Mouse (Mus musculus) embryonic facial prominence, embryonic 13.5 days (tissue): ENCODE results near the gene Bub1b. TPM values are rescaled to one million over a fixed set of nuclear protein-coding genes. Genes with fewer than 3 reads are reported as not detected.
A peak's percentile ranks its signal among the peaks of the same experiment; 100 is the strongest.

ENCODE experiments used
- ATAC-seq: fragments of 200-750 bp; cut with Nextera tagmentation; 2 replicates; pipeline ENCODE4 v1.8.0; 2017; ENCODE audit warnings: low read depth; ENCODE audit not compliant: insufficient number of reproducible peaks, insufficient read depth, low FRiP score, low TSS enrichment
- H3K27ac ChIP-seq: fragments of 300-500 bp; sonication (generic); 2 replicates; pipeline ENCODE4 v1.5.1; 2015; ENCODE audit warnings: moderate library complexity, mild to moderate bottlenecking, inconsistent platforms
- H3K27me3 ChIP-seq: fragments of 300-500 bp; sonication (generic); 2 replicates; pipeline ENCODE4 v1.6.1; 2015; ENCODE audit warnings: mild to moderate bottlenecking, inconsistent platforms
- H3K36me3 ChIP-seq: fragments of 300-500 bp; sonication (generic); 2 replicates; pipeline ENCODE4 v1.6.1; 2015; ENCODE audit warnings: mild to moderate bottlenecking, inconsistent platforms
- H3K4me1 ChIP-seq: fragments of 300-500 bp; sonication (generic); 2 replicates; pipeline ENCODE4 v1.6.1; 2015; ENCODE audit warnings: inconsistent platforms
- H3K4me2 ChIP-seq: fragments of 300-500 bp; sonication (generic); 2 replicates; pipeline ENCODE4 v1.6.1; 2015; ENCODE audit warnings: moderate library complexity, mild to moderate bottlenecking, inconsistent platforms
- H3K4me3 ChIP-seq: fragments of 300-500 bp; sonication (generic); 2 replicates; pipeline ENCODE4 v1.5.1; 2015; ENCODE audit warnings: mild to moderate bottlenecking, inconsistent platforms
- H3K9ac ChIP-seq: fragments of 300-500 bp; sonication (generic); 2 replicates; pipeline ENCODE4 v1.6.1; 2015; ENCODE audit warnings: mild to moderate bottlenecking, inconsistent platforms
- H3K9me3 ChIP-seq: fragments of 300-500 bp; sonication (generic); 2 replicates; pipeline ENCODE4 v1.6.1; 2016; ENCODE audit warnings: inconsistent platforms
- WGBS: fragments of 180-500 bp; shearing (Covaris S2); methylation state at CpG from one replicate; pipeline ENCODE4 v1.1.7; 2015; ENCODE audit warnings: mixed read lengths; 5-methylcytosine and 5-hydroxymethylcytosine counted together
- polyA plus RNA-seq: library from polyadenylated mRNA; unstranded; fragments of >200 nt; fragmentation: Nextera tagmentation; extraction: Ambion mirVana; gene quantifications from 2 replicates; pipeline ENCODE4 v1.2.1, GENCODE M21; 2015

Bub1b gene
- polyA plus RNA-seq, 1 experiment from 2014 or later = 79.2 TPM

DNA sequence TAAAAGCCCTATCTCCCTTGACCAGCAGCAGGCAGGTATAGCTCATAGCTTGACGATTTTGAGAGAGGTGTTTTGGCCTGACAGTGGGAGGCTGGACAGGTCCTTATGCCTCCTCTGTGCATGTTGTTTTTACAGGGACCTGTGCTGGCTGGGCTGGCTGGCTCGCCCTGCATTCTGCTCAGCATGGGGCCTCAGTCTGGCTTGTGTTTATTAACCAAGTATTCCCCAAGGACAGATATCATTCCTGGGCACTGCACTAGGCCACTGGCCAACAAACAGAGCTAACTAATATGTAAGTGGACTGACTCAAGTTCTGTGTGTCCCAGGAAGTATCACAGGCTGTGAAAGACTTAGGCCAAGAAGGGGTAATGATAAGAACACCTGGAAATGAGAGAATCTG lies 71.8 kb downstream of the Bub1b start:
- 34% methylated on average over 2 of the region's 2 CpGs for WGBS
- Histone ChIP-seq H3K9me3 (no peaks in the 10 kb centered on the region), H3K9ac (no peak overlapping the region), H3K27ac (no peak overlapping the region), H3K4me3 (no peak overlapping the region), H3K27me3 (peaks cover 33% of the 10 kb centered on the region), H3K4me1 (peaks cover 20% of the 10 kb centered on the region; the same call in 1 of the 2 replicates), H3K4me2 (no peak overlapping the region), H3K36me3 (no peaks in the 10 kb centered on the region)
- ATAC-seq = no peak

DNA sequence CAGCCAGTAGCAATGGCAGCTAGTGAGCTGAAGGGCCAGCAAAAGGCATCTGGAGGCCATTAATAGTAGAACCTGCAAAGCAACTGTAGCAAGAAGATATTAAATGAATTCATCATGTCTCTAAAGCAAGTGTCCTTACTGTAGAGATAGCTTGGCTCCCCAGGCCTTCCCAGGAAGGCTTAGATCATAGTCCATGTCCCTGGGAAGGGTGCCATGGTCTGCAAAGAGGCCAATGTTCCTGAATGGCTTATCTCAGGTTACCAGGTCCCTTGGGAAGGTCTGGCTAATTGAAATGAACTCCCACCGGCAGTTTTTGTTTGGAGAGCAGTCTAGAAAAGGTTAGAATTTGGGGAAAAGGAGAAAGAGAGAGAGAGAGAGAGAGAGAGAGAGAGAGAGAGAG lies 73.7 kb downstream of the Bub1b start:
- peaks cover 47% of the 10 kb centered on the region for H3K27me3 ChIP-seq
- H3K36me3 ChIP-seq = no peaks in the 10 kb centered on the region
- no peak for ATAC-seq
- H3K4me3 ChIP-seq = no peak overlapping the region
- 39% methylated on average over 1 of the region's 1 CpGs for WGBS
- no peak overlapping the region for H3K27ac ChIP-seq
- peaks cover 19% of the 10 kb centered on the region for H3K4me1 ChIP-seq
- H3K9ac ChIP-seq = no peak overlapping the region
- H3K9me3 ChIP-seq = no peaks in the 10 kb centered on the region
- no peak overlapping the region for H3K4me2 ChIP-seq

DNA sequence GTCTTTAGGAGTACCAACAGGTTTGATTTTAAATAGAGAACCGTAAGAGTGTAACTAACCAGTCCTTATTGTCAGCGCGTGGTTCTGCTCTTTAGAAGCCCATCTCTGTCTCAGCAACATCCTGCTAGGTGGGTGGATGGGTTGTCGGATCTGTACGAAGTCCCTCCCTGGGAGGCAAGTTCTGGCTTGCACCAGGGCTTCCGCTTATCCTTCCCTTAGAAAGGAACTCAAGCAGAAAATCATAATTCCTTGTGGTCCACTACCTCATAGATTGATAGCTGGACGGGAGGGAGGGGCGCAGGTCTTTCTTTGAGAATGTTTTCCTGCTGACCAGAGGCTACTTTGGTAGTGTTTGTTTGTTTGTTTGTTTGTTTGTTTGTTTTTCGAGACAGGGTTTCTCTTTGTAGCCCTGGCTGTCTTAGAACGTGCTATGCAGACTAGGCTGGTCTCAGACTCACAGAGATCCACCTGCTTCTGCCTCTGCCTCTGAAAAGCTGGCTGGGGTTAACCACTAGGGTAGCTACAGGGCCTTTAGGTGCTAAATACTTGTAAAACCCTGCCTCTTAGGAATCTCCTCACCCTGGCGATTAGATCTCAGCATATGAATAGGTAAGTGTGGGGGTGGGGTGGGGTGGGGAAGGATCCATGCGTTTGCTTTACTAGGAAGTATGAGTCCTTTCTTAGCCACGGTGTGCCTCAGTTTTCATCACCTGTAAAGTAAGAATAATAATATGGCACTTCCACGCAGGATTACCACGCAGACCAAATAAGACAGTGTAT lies 75.9 kb downstream of the Bub1b start:
- Histone ChIP-seq H3K9ac (no peak overlapping the region), H3K27me3 (peaks cover 68% of the 10 kb centered on the region), H3K4me2 (no peak overlapping the region), H3K27ac (no peak overlapping the region), H3K36me3 (no peaks in the 10 kb centered on the region), H3K9me3 (no peaks in the 10 kb centered on the region), H3K4me1 (peaks cover 29% of the 10 kb centered on the region), H3K4me3 (no peak overlapping the region)
- WGBS = 27% methylated on average over 15 of the region's 15 CpGs
- ATAC-seq = no peak

DNA sequence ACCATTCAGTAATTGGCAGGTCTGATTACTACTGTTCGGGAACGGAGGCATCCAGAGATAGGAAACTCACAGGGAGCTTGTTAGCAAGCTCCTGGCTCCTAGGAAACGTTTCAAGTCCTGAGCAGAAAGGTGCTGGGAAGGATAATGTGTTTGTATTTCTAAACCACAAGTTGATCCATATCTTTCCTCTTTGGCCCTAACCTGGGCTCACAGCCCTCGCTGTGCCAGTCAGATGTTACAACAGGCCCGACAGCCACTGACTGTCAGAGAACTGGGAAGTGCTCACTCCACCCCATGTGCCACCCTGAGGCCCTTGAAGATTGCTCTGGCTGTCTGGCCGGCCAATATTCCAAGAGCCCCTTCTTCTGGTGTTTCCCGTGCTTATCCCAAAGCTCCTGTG lies 76.5 kb downstream of the Bub1b start:
- 18% methylated on average over 7 of the region's 7 CpGs for WGBS

DNA sequence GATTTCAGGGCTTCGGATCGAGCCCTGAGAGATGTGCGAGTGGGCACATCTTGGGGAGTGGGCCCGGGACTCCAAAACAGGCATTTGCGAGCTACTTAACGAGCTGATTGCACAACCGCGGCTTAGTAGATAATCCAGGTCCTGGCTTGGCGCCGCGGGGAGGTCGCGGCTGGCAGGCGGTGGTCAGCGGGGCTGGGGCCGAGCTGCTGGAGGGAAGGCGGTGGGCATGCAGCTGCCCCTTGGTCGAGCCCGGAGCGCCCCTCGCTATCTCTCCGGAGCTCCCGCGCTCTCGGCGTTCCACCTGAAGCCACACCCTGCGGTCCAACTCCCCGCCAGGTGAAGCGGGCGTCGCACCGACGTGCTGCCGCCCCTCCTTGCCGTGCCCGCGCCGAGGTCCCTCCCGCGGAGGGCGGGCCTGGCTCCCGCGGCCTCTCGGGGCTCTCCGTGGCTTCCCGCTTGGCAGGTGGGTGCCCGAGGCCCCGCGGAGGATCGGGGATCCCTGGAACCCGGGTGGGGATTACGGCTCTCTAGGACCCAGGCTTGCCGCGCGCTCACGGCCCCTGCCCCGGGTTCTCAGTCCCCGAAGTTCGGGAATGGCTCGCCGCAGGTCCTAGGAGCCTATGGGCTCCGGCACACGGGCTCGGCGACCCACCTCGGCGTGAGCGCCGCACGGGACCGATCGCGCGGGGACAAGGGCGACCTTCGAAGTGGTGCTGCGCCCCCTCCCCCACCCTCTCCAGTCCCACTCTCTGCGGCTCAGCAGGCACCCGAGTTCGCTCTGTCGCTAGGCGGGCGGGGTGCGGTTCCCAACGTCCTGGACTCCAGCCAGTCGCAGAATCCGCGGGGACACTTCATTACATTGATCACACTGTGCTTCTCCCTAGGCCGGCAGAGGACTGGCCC lies 79.1 kb downstream of the Bub1b start:
- H3K4me2 ChIP-seq = peak overlapping the region; percentile 95
- under 1% methylated on average over 89 of the region's 89 CpGs for WGBS
- 0 out of 2 replicates have a peak, but pooled peaks have one; percentile 17 for ATAC-seq
- peaks cover 80% of the 10 kb centered on the region for H3K27me3 ChIP-seq
- no peaks in the 10 kb centered on the region for H3K9me3 ChIP-seq
- no peaks in the 10 kb centered on the region for H3K36me3 ChIP-seq
- H3K4me3 ChIP-seq = peak overlapping the region; percentile 56
- no peak overlapping the region for H3K27ac ChIP-seq
- H3K4me1 ChIP-seq = peaks cover 19% of the 10 kb centered on the region
- H3K9ac ChIP-seq = peak overlapping the region; percentile 66

More for the DNA sequence above, 76.5 kb downstream of the Bub1b start:
- H3K4me1 ChIP-seq = peaks cover 23% of the 10 kb centered on the region
- no peak for ATAC-seq
- no peak overlapping the region for H3K4me3 ChIP-seq
- H3K27ac ChIP-seq = no peak overlapping the region
- H3K9ac ChIP-seq = no peak overlapping the region
- no peaks in the 10 kb centered on the region for H3K9me3 ChIP-seq
- H3K4me2 ChIP-seq = no peak overlapping the region
- H3K36me3 ChIP-seq = no peaks in the 10 kb centered on the region
- peaks cover 75% of the 10 kb centered on the region for H3K27me3 ChIP-seq

DNA sequence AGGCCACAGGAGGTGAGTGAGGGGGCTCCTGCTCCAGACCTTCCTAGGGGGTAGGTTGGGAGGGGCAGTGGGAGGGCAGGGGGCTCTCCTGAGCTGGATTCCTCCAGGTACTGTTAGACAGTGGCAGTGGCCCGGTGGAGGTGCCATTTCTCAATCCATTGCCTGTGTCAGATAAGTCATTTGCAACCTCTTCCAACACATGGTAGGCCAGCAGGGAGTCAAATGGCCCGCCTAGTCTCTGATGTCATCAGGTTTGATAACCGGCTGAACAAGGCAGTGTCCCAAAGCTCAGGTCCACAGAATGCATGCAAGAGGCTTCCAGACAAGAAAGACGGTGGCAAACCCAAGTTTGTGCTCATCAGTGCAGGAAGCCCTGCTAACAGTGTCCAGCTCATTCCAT lies 79.8 kb downstream of the Bub1b start:
- peaks cover 23% of the 10 kb centered on the region for H3K4me1 ChIP-seq
- no peak overlapping the region for H3K27ac ChIP-seq
- no peak for ATAC-seq
- peak overlapping the region; percentile 66; the same call in 1 of the 2 replicates for H3K9ac ChIP-seq
- H3K4me3 ChIP-seq = peak overlapping the region; percentile 56
- peak overlapping the region; percentile 95 for H3K4me2 ChIP-seq
- H3K36me3 ChIP-seq = no peaks in the 10 kb centered on the region
- 15% methylated on average over 4 of the region's 4 CpGs for WGBS
- no peaks in the 10 kb centered on the region for H3K9me3 ChIP-seq
- peaks cover 73% of the 10 kb centered on the region for H3K27me3 ChIP-seq

DNA sequence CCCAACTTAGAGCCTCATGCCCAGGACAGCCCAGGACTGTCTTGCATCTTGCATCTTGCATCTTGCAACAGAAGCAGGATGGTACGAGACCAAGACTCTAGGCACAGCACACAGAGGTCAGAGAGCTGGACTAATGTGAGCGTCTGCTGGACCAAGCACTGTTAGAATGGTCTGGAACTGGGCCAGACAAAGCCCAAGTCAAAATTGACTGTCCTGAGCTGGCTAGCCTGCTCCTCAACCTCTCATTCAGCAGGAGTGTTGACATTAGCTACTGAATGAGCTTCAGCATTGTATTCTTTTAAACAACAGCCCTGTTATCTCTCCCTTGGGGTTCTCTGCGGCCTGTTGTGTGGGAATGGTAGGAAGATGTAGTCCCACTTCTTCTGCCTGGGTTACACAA lies 81.6 kb downstream of the Bub1b start:
- Histone ChIP-seq H3K27ac (no peak overlapping the region), H3K27me3 (peaks cover 56% of the 10 kb centered on the region), H3K9ac (no peak overlapping the region), H3K4me2 (no peak overlapping the region), H3K4me1 (peaks cover 18% of the 10 kb centered on the region), H3K9me3 (no peaks in the 10 kb centered on the region), H3K36me3 (no peaks in the 10 kb centered on the region), H3K4me3 (no peak overlapping the region)
- no peak for ATAC-seq
- 86% methylated on average over 3 of the region's 3 CpGs for WGBS

DNA sequence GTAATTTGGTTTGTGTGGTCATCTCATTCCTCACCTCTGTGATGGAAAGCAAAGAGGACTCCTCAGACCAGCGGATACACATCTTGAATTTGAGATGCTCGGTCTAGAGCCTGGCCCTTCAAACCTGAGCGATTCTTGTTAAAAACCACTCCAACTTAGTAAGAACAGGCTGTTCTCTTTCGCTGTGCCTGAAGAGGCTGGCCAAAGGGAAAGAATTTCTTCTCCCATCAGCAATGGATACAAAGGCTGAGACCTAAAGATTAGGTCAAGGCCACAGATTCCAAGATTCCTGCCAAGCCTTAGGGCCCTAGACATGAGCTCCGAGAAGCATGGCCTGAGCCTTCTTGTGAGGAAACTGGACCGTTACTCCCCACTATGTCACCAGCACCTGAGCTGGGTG lies 82.9 kb downstream of the Bub1b start:
- Histone ChIP-seq H3K4me2 (no peak overlapping the region), H3K9ac (no peak overlapping the region), H3K4me3 (no peak overlapping the region), H3K9me3 (no peaks in the 10 kb centered on the region), H3K36me3 (no peaks in the 10 kb centered on the region), H3K27me3 (peaks cover 43% of the 10 kb centered on the region), H3K4me1 (peaks cover 17% of the 10 kb centered on the region), H3K27ac (no peak overlapping the region)
- 89% methylated on average over 6 of the region's 6 CpGs for WGBS
- no peak for ATAC-seq

DNA sequence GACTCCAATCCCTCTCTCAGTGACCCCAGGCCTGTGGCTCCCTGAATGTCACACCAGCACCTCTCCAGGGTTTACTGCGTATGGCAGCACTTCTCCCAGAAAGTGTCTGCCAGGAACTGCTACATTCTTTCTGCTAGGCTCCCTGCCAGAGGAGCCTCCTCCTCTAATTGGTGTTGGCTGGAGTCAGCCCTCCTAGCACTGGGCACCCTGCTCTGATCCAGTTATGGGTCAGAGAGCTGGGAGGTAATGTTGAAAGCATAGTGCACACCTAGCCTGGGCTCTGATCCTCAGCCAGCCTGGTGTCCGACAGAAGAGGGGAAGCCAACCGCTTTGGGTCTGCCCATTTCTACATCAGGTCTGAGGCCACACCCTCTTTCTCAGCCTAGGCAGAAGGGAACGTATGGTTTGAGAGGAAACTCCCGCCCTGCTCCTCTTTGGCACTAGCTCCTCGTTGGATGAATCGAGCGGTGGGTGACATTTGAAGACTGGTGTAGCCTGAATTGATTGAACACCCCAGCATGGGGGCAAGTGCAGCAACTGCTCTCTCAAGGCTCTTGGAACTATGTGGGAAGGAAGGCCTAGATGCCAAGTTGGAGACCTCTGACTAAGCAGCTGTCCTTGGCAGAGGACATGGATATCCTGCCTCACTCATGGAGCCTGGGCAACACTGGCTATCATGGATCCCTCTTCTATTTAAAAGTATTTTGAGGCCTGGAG lies 84.7 kb downstream of the Bub1b start:
- no peak overlapping the region for H3K4me3 ChIP-seq
- H3K4me1 ChIP-seq = peaks cover 5% of the 10 kb centered on the region
- 0 out of 2 replicates have a peak, but pooled peaks have one; percentile 26 for ATAC-seq
- no peaks in the 10 kb centered on the region for H3K9me3 ChIP-seq
- H3K27ac ChIP-seq = no peak overlapping the region
- H3K36me3 ChIP-seq = no peaks in the 10 kb centered on the region
- H3K4me2 ChIP-seq = no peak overlapping the region
- peaks cover 25% of the 10 kb centered on the region for H3K27me3 ChIP-seq
- WGBS = 56% methylated on average over 8 of the region's 8 CpGs
- no peak overlapping the region for H3K9ac ChIP-seq

DNA sequence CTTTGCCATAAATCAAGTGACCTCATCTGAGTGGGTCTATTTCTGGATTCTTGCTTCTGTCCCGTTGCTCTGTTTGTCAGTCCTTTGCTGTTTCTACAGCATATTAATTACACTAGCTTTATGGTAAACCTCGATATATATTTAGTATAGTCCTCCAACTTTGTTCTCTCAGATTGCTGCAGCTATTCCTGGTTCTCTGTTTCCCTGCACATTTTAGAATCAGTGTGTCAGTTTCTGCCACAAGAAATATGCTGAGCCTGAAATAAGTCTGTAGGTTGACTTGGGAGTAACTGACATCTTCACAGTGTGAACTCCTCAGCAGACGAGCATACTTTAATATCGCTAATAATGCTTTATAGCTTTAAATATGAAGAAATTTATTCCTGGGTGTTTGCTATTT lies 87.1 kb downstream of the Bub1b start:
- 89% methylated on average over 4 of the region's 4 CpGs for WGBS

DNA sequence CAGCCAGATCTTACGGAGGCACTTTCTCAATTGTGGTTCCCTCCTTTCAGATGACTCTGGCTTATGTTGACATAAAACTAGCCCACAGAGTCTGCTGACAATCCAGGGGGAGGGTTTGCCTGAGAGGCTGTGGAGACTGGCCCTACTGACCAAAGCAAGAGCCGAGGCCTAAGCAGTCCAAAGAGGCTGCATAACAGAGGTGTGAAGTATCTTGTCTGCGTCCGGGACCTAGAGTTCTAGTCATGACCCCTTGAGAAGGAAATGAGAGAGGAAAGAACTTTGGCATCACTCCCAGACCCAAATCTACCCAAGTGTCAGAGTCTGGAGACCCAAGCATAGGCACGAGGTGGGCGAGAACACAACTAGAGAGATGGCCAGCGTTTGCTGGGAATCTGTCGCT lies 88.7 kb downstream of the Bub1b start:
- no peak overlapping the region for H3K4me3 ChIP-seq
- H3K27me3 ChIP-seq = peaks cover 10% of the 10 kb centered on the region; the same call in 1 of the 2 replicates
- 78% methylated on average over 8 of the region's 8 CpGs for WGBS
- no peaks in the 10 kb centered on the region for H3K36me3 ChIP-seq
- no peak overlapping the region for H3K9ac ChIP-seq
- no peaks in the 10 kb centered on the region for H3K9me3 ChIP-seq
- H3K27ac ChIP-seq = no peak overlapping the region
- 0 out of 2 replicates have a peak, but pooled peaks cover 4% of the 10 kb centered on the region for H3K4me1 ChIP-seq
- ATAC-seq = no peak
- no peak overlapping the region for H3K4me2 ChIP-seq

More for the DNA sequence above, 87.1 kb downstream of the Bub1b start:
- H3K4me1 ChIP-seq = 0 out of 2 replicates have a peak, but pooled peaks cover 4% of the 10 kb centered on the region
- H3K27me3 ChIP-seq = peaks cover 11% of the 10 kb centered on the region; the same call in 1 of the 2 replicates
- H3K9me3 ChIP-seq = no peaks in the 10 kb centered on the region
- H3K4me2 ChIP-seq = no peak overlapping the region
- no peaks in the 10 kb centered on the region for H3K36me3 ChIP-seq
- no peak overlapping the region for H3K4me3 ChIP-seq
- H3K9ac ChIP-seq = no peak overlapping the region
- H3K27ac ChIP-seq = no peak overlapping the region
- ATAC-seq = no peak
